Mouse (Mus musculus) adrenal gland, postnatal 4 days (tissue): ENCODE results near the gene Hcn3. TPM values are rescaled to one million over a fixed set of nuclear protein-coding genes. Genes with fewer than 3 reads are reported as not detected.
A peak's percentile ranks its signal among the peaks of the same experiment; 100 is the strongest.

ENCODE experiments used
- DNase-seq, 2 experiments: peaks; one replicate each; pipeline ENCODE4 v3.0.0; 2021 to 2022; ENCODE audit warnings: low spot score in 2 of 2, mixed read lengths in 2 of 2
- total RNA-seq, 2 experiments: library from RNA; stranded (reverse); gene quantifications; 2 replicates each; pipeline ENCODE4 v1.2.3; 2021

Hcn3 gene
- total RNA-seq, 2 experiments from 2014 or later, result 15.0 to 17.8 TPM

DNA sequence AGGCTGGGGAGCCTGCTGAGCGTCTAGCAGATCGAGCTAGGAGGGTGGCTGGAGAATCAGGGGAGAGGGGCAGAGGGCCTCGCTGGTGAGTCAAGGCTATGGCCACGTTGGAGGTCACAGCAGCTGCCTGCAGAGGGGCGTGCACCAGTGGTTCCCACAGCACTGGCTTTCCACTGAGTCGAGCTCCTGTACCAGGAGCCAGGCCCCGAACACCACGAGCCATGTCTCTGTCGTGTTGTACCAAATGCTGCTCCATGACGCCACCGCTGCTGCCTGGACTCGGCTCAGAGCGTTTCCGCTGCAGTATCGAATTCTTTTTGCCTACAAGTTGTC, 12.1 kb downstream of the Hcn3 start:
- DNase-seq, result no peak

GRCm38 (mm10) chr3:89147101-89147978, 12.7 kb downstream of the Hcn3 start:
- DNase-seq, result no peak

GRCm38 (mm10) chr3:89145566-89145965, 14.4 kb downstream of the Hcn3 start:
- no peak for DNase-seq

DNA sequence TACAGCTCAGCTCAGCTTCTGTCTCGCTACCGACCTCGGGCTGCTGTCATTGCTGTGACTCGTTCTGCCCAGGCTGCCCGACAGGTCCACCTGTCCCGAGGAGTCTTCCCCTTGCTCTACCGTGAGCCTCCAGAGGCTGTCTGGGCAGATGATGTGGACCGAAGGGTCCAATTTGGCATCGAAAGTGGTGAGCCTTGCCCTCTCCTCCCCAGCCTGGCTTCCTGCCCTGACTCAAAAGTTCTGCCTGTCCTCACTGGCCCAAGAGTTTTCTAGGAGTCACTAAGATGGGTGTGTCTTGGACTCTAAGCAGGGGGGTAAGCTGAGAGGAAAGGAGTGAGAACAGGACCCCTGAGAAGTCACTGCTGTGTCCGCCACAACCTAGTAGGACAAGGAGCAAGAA, 15.2 kb downstream of the Hcn3 start:
- DNase-seq, result no peak

- DNase-seq, result no peak
These were observed 23.6 kb downstream of the Hcn3 start for GRCm38 (mm10) chr3:89136365-89136764.

- no peak for DNase-seq
These were observed 24.0 kb downstream of the Hcn3 start, which contains the start of gene Pklr for GRCm38 (mm10) chr3:89135958-89136357. Gene Pklr (plus strand): TSS chr3:89136142.

- no peak for DNase-seq
These were observed 26.2 kb downstream of the Hcn3 start for GRCm38 (mm10) chr3:89133752-89134151.

DNA sequence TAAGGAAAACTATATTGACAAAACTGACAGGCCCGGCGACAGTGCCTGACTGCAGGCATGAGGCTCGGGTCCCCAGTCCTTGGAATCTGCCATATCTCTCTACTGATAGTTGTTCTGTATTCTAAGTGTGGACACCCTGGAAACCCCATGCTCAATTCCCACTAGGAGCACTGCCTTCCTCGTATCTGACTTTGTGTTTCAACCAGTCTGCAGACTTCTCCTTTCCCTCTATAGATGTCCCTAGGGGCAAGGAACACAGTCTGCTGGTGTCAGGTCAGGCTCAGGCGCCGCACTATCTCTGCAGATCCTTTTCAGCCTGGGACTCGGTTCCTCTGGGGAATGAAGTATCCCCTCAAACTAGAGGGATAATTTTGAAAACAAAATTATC, 26.9 kb downstream of the Hcn3 start:
- no peak for DNase-seq

DNA sequence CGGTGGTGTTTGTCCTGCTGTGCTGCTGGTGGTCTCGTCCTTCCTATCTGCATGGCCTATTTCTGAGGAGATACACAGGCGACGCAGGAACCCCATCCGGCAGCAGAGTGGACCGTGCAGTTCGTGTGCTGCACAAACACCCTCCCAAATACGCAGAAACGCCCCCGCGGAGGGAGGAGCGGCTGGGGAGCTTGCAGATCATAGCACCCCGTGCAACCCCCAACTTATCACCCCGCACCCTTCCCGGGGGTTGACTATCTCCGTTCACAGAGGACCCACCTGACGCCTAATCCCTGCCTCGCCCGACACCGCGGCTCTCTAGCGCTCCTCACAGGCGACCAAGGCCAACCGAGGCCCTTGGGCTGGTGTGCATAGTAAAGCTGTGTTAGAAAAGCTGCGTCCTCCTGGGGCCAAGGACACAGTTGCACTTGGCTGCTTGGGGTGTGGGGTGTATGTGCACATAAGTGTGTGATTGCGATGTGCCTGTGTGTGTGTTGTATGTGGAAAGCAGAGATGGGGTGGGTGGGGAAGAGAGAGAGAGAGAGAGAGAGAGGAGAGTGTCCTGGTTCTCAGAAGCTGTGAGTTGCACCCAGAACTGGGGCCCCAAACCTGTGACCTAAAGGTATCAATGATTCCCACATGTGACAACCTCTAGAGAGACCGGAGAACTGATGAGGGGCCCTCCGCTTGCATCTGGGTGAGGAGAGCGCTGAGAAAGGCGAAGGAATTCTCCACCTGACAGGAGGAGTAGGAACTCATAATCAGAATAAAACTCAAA, 27.5 kb downstream of the Hcn3 start:
- peak in 1 of 2 experiments; percentile 50 for DNase-seq

GRCm38 (mm10) chr3:89131816-89132215, 28.2 kb downstream of the Hcn3 start:
- DNase-seq, result no peak

DNA sequence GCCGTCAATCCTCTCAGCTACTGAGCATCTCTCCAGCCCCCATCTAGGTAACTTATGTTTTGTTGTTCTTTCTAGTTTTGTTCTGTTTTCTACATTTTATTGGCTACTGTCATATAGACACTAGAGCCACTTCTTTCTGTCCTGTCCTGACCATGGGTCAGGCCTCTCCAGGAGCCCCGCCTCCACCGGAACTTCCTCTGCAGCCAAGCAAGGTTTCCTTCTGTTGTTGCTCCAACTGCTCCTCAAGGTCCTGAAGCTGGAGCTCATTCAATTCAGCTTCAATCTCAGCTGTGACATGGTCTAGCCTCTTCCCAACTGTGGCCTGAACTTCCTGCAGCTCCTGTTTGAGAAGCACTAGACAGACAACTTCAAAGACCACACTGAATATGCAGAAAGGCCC, 30.1 kb downstream of the Hcn3 start:
- no peak for DNase-seq

DNA sequence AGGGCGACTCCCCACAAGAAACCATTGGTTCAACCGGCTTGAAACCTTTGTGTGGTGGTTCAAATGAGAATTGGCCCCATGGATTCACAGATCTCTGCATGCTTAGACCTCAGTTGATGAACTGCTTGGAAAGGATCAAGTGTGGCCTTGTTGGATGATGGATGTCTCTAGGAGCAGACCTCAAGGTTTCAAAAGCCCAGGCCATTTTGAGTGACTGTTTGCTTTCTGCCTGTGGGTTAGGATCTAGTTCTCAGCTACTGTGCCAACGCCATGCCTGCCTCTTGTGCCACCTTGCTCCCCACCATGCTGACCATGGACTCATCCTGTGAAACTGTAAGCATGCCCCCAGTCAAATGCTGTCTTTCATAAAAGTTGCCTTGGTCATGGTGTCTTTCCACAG, 34.0 kb downstream of the Hcn3 start:
- no peak for DNase-seq

GRCm38 (mm10) chr3:89124241-89124640, 35.8 kb downstream of the Hcn3 start:
- no peak for DNase-seq

GRCm38 (mm10) chr3:89123313-89123712, 36.7 kb downstream of the Hcn3 start:
- no peak for DNase-seq

DNA sequence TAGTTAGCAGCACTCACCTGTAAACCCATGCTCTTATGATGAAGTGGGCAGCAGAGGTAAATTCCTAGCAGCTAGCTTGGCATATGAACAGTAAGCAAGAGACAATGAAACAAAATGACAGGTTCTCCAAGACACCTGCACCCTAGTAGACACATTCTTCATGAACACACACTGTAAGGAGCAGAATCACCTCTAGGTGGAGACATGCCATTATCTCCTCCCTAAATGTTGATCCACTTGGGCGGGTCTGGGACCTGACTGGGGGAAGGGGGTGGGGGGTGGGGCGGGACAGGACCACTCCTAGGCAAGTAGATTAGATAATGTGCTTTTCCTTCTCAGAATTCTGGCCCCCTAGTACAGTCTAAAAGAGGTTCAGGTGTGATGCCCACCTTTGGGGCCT, 44.5 kb downstream of the Hcn3 start:
- no peak for DNase-seq

DNA sequence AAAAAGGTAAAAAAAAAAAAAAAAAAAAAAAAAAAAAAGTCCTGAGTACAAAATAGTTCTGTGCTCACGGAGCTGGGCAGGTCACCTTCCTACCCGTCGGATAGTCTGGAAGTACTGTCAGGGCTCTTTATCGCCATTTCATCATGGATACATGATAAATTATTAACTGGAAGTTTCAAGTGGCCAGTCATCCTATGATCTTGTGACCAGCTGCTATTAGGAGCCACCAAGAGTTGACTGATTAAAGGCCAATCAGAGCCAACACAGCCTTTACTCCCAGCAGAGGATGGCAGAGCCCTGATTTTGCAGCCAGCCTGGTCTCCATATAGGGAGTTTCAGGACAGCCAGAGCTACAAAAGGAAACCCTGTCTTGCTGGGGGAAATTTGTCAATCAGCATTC, 46.9 kb downstream of the Hcn3 start:
- DNase-seq, result no peak

DNA sequence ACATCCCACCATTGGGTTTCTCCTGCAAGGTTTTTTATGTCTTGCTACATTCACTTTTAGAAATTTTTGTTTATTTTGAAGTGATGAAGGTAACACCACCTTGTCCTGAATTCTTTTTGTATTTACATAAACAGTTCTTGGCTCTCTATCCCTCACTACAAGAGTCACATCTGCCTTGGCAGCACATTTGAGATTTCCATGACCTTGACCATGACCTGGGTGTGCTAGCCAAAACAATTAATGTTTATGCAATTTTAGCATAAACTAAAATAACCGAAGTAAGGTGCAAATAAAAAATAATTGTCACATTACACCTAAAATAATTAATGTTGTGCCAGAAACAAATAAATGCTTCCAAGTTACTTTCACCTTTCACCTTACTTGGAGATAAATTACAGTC, 51.9 kb downstream of the Hcn3 start:
- no peak for DNase-seq

DNA sequence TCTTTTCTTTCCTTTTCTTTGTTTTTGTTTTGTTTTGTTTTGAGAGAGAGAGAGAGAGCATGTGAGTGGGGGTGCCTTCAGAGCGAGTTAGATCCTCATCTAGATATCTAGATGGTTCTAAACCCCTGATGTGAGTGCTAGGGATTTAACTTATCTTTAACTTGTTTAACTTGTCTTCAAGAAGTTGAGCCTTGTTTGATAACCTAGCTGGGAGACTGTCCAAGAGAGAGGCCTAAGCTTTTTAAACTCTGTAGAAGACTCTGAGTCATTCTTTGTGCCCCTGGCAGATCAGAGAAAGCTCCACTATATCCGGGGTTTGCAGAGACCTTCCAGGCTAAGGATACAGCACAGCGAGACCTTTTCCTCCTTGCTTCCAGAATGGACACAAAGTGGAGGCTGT, 52.5 kb downstream of the Hcn3 start:
- no peak for DNase-seq

DNA sequence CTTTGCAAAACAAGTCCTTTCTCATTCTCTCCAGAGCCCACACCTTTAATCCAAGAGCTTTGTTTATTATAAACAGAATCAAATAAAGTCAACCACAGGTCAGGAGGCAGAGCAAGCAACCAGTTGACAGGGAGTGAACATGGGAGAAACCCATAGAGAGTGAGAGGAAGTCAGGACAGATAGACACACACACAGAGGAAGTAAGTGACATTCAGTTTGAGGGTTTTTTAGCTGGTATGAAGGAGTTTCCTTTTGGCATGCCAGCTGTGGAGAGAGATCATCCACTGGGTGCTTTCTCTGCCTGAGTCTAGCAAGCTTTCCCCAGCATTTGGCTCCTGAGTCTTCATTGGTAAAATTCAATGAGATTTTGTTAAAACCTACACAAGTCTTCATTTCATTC, 53.1 kb downstream of the Hcn3 start:
- DNase-seq, result no peak

DNA sequence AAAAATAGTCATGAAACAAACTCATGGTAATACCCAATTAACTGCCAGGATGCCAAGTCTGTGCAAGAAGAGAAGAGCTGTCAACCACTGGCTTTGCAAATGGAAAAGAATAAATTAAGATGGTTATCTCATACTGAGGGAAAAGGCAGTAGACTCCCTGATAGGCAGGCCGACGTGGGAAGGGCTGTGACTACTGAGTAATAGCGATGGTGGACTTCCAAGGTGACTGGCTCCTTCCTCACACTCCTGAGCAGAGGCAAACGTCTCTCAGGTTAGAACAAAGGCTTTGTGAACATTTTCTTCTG, 56.8 kb downstream of the Hcn3 start:
- no peak for DNase-seq

DNA sequence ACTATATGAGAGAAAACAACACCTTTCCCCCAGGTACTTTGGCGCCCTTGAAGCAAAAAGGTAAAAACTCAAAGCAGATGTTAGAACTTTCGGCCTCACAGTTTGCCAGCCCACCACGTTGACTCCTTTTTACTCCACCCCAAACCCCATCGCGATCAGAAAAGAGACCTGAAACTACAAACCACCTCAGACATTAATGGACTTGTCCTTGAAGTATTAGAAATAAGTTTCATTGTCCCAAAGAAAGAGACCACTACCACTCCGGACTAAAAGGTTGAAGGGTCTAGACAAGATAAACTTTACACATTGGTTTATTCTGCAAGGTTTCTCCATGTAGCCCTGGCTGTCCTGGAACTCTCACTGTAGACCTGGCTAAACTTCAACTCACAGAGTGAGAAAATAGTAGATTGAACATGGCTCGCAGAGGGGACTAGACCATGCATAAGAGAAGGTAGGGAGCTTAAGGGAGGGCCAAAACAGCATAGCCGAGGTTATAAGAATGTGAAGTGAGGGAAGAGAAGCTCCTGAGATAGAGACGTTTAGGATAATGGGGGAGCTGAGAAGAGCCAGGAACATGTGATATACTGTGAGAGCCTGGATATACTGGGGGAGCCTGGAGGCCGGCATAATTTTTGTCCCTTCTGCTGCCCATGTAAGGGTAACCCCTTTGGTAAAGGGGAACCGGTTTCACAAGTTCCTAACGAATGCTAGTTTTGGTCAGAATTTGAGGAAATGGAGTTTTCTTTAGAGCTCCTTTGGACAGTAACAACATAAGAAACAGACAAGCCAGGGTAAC, 57.3 kb downstream of the Hcn3 start:
- DNase-seq, result no peak
